Mouse (Mus musculus): ENCODE results near the gene Ermp1. TPM values are rescaled to one million over a fixed set of nuclear protein-coding genes. Genes with fewer than 3 reads are reported as not detected.
"Not testable (repeated sequence)": the region's sequence is repeated elsewhere in the genome, so short reads cannot be mapped to it uniquely, and the experiment has no call there.

Ermp1 gene
- total RNA-seq, 2 experiments from 2014 or later: 8.4 to 10.0 TPM

DNA sequence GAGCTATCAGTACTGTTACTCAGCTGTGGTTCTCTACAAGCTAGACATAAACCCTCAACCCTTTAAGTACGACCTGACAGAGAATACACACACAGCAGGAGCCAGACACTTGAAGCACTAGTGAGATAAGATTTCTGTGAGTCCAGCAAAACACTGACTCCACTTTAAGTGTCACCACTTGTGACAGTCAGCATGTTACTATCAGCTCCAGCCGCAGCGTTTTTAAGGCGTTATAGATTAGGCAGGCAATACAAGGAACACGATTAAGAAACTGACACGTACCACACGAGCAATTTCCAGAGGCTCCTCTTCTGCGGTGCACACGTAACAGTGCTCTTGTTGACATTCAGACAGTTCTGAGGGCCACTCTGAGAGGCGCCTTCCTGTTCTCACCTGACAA is 37.3 kb downstream of the Ermp1 start:
- no peak for ATAC-seq (replicated peaks; ENCODE audit: low FRiP score, poor library complexity, severe bottlenecking)

- no peak for ATAC-seq (replicated peaks; ENCODE audit: low FRiP score, poor library complexity, severe bottlenecking)
Observed at GRCm38 (mm10) chr19:29608212-29608611, 40.0 kb downstream of the Ermp1 start.

- ATAC-seq (replicated peaks; ENCODE audit: low FRiP score, poor library complexity, severe bottlenecking): no peak
Observed at GRCm38 (mm10) chr19:29607521-29607920, 40.7 kb downstream of the Ermp1 start.

DNA sequence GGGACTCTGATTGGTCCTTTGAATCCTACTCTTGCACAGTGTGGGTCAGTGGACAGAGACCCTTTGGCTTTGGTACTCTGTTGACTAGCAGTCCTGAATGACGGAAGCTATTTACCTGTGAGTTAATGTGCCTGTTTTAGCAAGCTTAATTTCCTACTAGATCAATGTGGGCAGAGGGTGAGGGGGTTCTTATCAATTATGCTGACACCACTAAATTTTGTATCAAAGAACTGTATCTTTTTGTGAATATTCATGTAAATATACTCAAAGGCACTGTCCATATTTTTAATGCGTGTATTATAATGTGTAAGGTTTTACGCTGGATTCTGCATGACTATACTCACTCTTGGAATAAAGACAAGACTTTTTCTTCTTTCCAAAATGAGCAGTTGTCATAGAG is 43.6 kb downstream of the Ermp1 start:
- ATAC-seq (replicated peaks; ENCODE audit: low FRiP score, poor library complexity, severe bottlenecking): no peak

DNA sequence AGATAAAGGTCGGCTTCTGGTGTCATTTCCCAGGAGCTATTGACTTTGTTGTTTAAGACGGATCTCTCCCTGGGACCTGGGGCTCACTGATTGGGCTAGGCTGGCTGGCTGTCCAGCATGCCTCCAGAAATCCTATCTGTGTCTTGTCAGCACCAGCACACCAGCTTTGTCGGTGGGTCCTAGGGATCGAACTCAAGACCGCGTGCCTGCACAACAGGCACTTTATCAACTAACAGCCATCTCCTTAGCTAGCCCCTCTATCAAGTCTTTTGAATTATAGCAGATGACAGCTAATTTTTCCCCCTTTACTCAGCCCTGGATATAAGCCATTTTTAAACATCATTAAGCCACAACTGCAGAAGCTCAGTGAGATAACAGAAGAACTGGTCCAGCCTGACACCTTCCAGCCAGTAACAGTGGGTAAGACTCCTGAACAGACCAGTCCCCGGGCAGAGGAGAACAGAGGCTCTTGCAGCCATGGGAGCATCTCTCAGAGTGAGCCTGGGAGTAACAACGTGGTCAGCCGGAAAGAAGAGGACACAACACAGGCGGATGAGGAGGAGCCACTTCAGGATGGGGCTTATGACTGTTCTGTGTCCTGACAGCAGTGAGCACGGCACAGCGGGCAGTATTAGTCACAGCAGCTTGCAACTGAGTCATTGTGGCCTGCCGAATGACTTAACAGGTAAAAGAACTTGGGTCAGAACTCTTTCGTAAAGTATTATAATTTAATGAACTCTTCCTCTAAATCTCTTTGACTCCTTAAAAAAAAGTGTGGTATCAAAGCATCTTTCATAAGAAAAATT is 44.5 kb downstream of the Ermp1 start:
- ATAC-seq (replicated peaks; ENCODE audit: low FRiP score, poor library complexity, severe bottlenecking): no peak

- no peak for ATAC-seq (replicated peaks; ENCODE audit: low FRiP score, poor library complexity, severe bottlenecking)
Observed at GRCm38 (mm10) chr19:29598981-29599380, 49.2 kb downstream of the Ermp1 start.

DNA sequence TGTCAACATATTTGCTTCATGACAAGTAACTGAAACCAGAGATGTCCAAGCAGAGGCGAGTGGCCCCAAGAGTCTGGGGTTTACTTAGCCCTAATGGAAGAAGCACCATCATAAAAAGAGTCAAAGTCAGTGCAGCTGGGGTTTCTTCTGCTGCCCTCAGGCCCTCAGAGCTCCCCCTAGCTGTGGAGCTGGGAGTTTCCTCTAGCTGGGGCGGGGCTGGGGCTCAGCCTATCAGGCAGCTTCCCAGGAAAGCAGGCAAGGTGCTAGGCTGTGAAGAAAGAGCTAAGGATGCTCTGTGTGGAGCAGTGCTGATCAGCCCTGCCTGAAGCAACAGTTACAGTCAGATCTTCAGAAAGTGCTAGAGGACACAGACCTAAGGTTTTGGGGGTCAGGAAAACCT is 51.2 kb downstream of the Ermp1 start:
- 0 out of 2 replicates have a peak, but pooled peaks have one; percentile 75 for ATAC-seq (replicated peaks; ENCODE audit: low FRiP score, poor library complexity, severe bottlenecking)

DNA sequence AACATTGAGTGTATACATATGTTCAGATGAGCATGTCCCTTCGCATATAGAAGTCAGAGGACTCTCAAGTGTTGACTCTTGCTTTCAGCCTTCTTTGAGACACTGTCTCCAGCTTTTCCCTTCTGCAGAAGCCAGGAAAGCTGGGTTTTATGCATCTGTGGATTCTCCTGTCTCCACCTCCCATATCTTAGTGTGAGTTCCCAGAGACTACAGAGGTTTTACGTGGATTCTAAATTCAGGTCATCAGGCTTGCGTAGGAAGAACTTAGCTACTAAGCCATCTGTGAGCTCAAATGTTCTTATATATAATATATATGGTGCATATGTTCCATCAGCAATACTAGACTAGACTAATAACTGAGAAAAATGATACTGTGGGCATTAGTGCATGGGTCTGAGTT is 51.9 kb downstream of the Ermp1 start:
- no peak for ATAC-seq (replicated peaks; ENCODE audit: low FRiP score, poor library complexity, severe bottlenecking)

DNA sequence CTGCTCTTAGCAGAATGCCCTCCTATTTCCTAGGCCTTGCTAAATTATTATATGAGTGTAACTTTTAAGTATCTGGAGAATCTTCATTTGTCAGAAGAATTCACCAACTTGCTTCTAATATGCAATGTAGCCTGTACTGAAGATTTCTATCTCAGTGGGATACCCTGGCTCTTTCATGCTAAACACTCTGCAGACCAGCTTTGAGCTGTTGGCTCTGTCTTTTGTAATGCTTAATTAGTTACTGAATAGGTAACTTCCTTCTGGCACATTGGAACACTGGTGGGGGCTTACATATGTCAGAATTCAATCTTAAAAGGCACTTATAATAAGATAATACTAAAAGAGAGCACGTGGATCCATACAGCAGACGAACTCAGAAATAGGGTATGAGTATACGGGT is 54.4 kb downstream of the Ermp1 start:
- not testable (repeated sequence) for ATAC-seq (replicated peaks; ENCODE audit: low FRiP score, poor library complexity, severe bottlenecking)

GRCm38 (mm10) chr19:29583734-29584133 is 64.5 kb downstream of the Ermp1 start:
- ATAC-seq (replicated peaks; ENCODE audit: low FRiP score, poor library complexity, severe bottlenecking): no peak

- no peak for ATAC-seq (replicated peaks; ENCODE audit: low FRiP score, poor library complexity, severe bottlenecking)
Observed at GRCm38 (mm10) chr19:29582439-29582838, 65.8 kb downstream of the Ermp1 start.

- ATAC-seq (replicated peaks; ENCODE audit: low FRiP score, poor library complexity, severe bottlenecking): no peak
Observed at GRCm38 (mm10) chr19:29566512-29566911, 81.7 kb downstream of the Ermp1 start.

DNA sequence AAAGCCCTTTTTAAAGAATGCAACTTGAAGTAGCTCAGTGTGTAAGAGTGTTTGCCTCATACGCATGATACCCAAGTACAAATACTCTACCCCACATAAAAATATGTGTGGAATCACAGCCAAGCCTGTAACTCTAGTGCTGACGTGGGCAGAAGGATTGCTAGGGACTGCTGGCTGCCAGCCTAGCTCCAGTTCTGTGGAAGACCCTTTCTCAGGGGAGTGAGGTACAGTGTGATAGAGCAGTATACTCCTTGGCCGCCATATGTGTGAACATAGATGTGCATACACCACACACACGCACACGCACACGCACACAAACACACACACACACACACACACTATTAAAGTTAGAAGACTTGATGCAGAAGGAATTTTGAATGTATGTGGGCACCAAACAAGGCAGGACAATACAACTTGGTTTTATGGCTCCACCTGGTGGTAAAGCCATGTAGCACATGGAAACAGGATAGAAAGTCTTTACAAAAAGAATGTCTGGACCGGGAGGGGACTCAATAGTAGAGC is 84.9 kb downstream of the Ermp1 start:
- ATAC-seq (replicated peaks; ENCODE audit: low FRiP score, poor library complexity, severe bottlenecking): peak; percentile 60; the same call in 1 of the 2 replicates

- ATAC-seq (replicated peaks; ENCODE audit: low FRiP score, poor library complexity, severe bottlenecking): no peak
Observed at GRCm38 (mm10) chr19:29562603-29563002, 85.6 kb downstream of the Ermp1 start.

GRCm38 (mm10) chr19:29562166-29562565 is 86.0 kb downstream of the Ermp1 start:
- ATAC-seq (replicated peaks; ENCODE audit: low FRiP score, poor library complexity, severe bottlenecking): no peak

Other genes starting within 250 kb of the Ermp1 start
- gene Pdcd1lg2, start 237.5 kb downstream of the Ermp1 start, total RNA-seq (2015; ENCODE audit: low replicate concordance): not detected in 2 replicates
- gene Pdcd1lg2, start 237.5 kb downstream of the Ermp1 start, total RNA-seq (2017; ENCODE audit: low replicate concordance): 0.42 TPM in 1 of 2 replicates, not detected in the other
- 1.7 and 6.1 TPM in 2 replicates for gene Ric1, start 126.1 kb downstream of the Ermp1 start, total RNA-seq (2015; ENCODE audit: low replicate concordance)
- gene Ric1, start 126.1 kb downstream of the Ermp1 start, total RNA-seq (2017; ENCODE audit: low replicate concordance): 4.6 and 4.7 TPM in 2 replicates
- gene Mlana, start 49.4 kb upstream of the Ermp1 start, total RNA-seq (2015; ENCODE audit: low replicate concordance): not detected in 2 replicates
- not detected in 2 replicates for gene Mlana, start 49.4 kb upstream of the Ermp1 start, total RNA-seq (2017; ENCODE audit: low replicate concordance)
- 6.5 and 10.0 TPM in 2 replicates for gene 9930021J03Rik, start 157.6 kb upstream of the Ermp1 start, total RNA-seq (2015; ENCODE audit: low replicate concordance)
- gene 9930021J03Rik, start 157.6 kb upstream of the Ermp1 start, total RNA-seq (2017; ENCODE audit: low replicate concordance): 6.6 and 8.4 TPM in 2 replicates
- gene Ranbp6, start 164.6 kb upstream of the Ermp1 start, total RNA-seq (2015; ENCODE audit: low replicate concordance): 4.8 TPM in 2 replicates
- gene Ranbp6, start 164.6 kb upstream of the Ermp1 start, total RNA-seq (2017; ENCODE audit: low replicate concordance): 5.9 and 9.5 TPM in 2 replicates

Measured in erythroblast, adult 5-6 weeks (primary cell).